Mouse (Mus musculus) spleen, adult 12 weeks (tissue): ENCODE results near the gene Lbh.

Source experiments
- DNase-seq: peaks from one replicate; pipeline ENCODE4 v3.0.0; 2022; ENCODE audit warnings: low spot score

Lbh gene

GRCm38 (mm10) chr17:72918053-72918452, at the start of gene Lbh:
TSS of gene Lbh (plus strand) at chr17:72918305.
- peak; percentile 80 for DNase-seq

DNA sequence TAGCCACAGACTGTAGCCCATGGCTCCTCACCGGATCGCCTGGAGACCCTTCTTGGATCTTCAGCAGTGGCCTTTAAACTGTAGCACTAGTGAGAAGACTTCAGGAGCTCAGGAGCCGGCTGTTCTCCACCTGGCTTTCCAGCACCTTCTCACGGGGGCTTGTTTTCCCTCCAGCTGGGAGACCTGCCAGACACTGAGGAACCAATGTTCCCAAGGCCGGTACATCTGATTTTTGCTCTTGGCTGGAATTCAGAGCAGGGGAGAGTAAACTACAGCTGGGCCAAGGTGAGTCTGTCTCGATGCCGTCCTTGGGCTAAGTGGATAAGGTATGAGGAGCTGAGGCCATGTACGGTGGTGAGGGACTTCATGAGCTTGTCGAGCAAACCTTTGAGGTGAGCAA, 39.1 kb upstream of the Lbh start:
- no peak for DNase-seq

DNA sequence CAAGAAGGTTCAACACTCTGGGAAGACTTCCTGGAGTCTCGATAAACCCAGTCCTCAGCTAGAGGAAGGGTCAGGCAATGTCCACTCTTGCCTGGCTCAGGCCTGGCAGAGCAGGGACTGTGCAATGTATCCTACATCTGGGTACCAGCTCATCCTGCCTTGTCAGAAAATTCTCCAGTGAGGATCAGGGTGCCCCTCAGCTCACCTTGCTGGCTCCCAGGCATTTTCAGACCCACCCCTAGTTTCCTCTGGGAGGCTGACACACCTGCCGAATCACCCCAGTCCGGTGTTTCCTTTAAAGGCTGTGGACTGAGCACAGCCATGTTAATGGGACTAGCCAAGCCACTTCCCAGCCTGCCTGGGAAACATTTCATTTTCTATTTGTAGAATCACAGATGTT, 37.9 kb upstream of the Lbh start:
- DNase-seq = no peak

DNA sequence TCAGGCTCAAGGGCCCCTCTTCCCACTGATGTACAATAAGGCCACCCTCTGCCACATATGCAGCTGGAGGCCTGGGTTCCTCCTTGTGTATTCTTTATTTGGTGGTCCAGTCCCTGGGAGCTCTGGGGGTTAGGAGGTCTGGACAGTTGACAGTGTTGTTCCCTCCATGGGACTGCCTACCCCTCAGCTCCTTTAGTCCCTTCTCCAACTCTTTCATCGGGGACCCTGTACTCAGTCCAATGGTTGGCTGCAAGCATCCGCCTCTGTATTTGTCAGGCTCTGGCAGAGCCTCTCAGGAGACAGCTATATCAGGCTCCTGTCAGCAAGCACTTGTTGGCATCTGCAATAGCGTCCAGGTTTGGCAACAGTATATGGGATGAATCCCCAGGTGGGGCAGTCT, 37.1 kb upstream of the Lbh start:
- DNase-seq = no peak

GRCm38 (mm10) chr17:72881804-72882203, 36.3 kb upstream of the Lbh start:
- DNase-seq = no peak

DNA sequence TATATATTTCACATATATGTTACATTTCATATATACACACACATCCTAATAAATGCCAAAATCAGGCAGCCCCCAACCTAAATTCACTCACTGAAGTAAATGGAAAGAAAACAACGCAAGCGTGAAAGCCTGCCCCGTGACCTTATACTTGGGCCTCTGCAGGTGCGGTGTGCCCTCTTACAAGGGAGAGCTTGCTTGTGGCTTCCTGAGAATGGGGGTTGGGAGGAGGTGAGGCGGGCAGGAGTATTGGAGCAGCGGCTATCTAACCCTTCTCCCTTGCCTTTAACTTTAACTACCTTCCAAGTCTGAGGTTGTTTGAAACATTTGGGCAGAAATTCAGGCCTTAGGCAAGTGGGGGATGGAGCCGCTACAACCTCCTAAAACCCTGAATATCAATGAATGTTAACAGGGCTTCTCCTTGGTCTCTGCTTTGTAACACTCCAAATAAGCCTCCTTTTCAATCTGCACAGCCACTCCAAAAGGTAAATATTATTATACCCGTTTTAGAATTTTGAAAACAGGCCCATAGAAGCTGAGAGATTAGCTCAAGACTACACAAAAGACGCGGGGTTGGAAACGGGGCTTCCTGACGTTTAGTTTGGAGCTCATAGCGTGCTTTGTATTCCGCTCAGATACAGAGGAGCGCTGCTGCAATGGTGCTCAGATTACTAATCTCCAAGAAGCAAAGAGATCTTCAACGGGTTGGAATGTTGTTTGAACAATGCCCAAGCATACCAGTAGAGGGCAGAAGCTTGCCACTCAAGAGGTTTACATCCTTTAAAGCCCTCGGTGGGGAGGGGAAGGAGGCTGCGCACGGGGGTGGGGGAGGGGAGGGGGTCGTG, 28.3 kb upstream of the Lbh start:
- DNase-seq = peak; percentile 7

- no peak for DNase-seq
Observed at GRCm38 (mm10) chr17:72890398-72890898, 27.7 kb upstream of the Lbh start.

GRCm38 (mm10) chr17:72891556-72891955, 26.5 kb upstream of the Lbh start:
- DNase-seq = no peak

GRCm38 (mm10) chr17:72895506-72895905, 22.6 kb upstream of the Lbh start:
- no peak for DNase-seq

DNA sequence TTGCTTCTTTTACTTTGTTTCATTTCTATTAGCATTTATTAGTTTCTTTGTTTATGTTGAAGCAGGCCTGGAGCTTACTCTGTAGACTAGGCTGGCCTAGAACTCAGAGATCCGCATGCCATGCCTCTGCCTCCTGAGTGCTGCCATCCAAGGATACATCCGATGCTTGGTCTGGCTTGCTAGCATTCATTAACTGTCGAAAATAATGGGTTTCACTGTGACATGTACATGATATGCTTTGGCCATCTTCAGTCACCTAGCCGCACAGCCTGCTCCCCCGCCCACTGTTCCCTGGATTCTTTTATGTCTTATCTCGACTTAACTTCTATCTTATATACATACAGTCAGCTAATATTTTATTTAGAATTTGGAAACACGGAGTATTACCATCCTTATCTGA, 21.0 kb upstream of the Lbh start:
- DNase-seq = no peak

- no peak for DNase-seq
Observed at GRCm38 (mm10) chr17:72897961-72898360, 20.1 kb upstream of the Lbh start.

DNA sequence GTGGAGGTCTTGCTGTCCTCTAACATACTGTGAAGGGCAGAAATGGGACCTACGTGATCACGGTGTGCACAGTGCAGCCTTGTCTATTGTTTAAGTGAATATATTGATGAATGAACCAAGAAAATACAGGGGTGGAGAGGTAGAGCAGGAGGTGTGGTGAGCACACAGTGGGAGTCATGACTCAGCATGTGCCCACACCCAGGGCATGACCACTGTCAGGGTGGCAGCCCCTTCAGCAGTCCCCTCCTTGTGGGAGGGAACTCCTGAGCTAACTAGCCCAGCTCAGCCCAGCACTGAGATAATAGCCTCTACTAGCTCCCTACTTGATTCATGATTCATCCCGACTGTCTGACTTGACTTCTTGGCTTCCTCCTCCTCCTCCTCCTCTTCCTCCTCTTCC, 19.3 kb upstream of the Lbh start:
- no peak for DNase-seq

DNA sequence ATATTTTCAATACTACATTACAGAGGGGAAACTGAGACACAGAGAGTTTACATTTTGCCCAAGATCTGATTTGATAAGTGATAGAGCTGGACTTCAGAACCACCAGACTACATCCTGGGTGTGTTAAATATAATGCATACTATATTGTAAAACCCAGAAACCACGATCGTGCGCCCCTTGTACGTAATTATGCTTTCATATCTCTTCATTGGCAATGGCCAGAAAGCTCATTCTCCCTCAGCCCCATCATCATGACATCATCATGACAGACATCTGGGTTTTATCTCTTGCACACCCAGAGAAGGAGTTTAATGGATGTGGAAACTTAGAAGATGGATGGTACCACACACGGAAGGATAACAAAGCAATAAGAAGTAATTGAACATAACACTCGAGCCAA, 17.1 kb upstream of the Lbh start:
- DNase-seq = no peak

GRCm38 (mm10) chr17:72901705-72902104, 16.4 kb upstream of the Lbh start:
- DNase-seq = no peak

- no peak for DNase-seq
Observed at GRCm38 (mm10) chr17:72903321-72903720, 14.8 kb upstream of the Lbh start.

DNA sequence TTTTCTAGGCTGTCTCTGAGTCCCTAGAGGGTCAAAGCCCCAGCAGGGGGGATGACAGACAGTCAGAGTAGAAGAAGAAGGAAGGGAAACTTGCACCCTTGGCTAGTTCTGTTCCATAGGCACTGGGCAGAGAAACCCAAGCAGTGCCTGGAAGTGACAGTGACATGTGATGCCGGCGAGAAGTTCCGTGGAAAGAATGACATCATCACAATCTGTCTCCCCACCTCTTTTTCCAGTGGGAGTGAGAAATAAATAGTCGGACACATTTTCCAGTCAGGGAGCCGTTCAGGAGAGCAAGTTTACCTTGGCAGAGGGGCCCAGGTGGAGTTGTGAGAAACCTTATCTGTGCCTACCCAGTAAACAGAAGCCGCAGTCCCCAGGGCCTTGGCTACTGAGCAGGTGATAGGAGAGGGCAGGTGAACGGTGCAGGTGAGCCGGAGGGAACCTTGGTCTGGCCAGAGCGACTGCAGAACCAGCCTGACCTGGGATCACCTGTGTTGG, 14.1 kb upstream of the Lbh start:
- DNase-seq = no peak

DNA sequence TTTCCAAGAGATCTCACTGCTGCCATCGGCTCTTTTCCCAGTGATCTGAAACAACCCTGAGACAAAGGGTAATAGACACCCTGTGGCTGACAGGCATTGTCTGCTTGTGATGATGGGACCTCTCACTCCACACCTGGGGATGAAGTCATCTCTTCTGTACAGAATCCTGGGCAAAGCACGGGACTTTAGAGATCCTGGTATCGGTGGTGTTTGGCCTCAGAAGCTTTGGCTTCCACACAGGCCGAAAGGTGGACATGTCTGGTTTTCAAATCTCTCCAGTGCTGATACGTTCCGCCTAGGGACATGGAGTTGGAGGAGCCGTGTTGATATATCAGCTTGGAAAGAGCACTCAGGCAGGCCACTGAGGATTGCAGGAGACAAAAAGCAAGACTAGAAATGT, 13.2 kb upstream of the Lbh start:
- no peak for DNase-seq

DNA sequence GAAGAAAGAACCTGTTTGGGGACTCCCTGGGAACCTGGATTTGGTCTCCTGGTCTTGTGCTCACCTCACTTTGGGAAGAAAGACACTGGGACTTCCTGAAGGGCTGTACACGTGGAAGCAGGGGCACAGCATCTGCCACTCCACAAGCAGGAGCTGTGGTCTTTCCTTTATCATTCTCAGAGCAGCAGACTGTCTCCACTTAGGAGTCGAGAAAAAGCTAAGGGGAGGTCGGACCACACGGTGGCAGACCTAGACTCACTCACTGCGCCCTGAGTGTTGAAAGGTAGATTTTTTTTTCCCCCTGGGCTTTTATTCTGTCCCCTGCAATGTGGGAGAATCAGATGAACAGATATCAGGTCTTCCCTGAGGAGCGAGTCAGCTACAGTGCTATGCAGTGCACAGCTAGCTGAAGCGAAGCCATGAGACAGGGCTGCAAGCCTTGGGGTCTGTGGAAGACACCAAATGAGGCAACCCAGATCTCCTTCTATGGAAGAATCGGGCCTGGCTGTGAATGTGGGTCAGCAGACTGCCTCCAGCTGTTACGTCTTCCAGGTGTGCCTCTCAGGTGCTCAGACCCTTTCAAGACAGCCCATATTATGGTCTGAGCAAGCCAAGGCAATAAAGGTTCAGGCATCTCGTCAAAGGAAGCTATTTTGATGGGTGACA, 11.7 kb upstream of the Lbh start:
- DNase-seq = no peak

GRCm38 (mm10) chr17:72907211-72907610, 10.9 kb upstream of the Lbh start:
- DNase-seq = no peak

DNA sequence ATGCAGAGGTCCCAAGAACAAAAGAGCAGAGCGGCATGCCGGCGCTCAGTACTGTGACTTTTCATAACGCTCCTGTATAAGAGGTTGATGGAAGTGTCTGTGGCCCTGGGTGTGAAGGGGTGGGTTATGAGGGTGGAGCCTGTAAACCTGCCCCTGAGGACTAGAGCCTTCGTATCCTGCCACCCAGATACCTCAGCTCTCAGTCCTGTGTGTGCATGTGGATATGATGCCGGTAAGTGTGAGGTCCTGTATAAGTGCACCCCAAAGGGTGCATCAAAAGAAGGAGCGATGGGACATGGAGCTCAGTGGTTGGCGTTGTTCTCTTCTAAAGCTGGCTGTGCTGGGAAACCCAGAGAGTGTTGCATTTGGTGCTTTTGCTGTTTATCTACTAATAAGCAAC, 10.3 kb upstream of the Lbh start:
- no peak for DNase-seq

DNA sequence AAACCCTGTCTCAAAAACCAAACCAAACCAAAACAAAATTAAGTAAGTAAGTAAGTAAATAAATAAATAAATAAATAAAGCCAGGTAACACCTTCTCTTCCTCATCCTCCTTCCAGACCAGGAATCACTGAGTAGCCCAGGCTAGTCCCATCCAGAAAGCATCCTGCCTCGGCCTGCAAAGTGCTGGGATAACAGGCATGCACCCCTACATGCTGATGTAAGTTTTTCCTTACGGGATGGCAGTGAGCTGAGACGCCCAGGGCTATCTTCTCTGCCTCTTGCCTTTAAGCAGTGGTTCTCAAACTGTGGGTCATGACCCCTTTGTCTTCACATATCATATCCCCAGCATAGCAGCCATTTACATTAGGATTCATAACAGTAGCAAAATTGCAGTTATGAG, 9.5 kb upstream of the Lbh start:
- no peak for DNase-seq

DNA sequence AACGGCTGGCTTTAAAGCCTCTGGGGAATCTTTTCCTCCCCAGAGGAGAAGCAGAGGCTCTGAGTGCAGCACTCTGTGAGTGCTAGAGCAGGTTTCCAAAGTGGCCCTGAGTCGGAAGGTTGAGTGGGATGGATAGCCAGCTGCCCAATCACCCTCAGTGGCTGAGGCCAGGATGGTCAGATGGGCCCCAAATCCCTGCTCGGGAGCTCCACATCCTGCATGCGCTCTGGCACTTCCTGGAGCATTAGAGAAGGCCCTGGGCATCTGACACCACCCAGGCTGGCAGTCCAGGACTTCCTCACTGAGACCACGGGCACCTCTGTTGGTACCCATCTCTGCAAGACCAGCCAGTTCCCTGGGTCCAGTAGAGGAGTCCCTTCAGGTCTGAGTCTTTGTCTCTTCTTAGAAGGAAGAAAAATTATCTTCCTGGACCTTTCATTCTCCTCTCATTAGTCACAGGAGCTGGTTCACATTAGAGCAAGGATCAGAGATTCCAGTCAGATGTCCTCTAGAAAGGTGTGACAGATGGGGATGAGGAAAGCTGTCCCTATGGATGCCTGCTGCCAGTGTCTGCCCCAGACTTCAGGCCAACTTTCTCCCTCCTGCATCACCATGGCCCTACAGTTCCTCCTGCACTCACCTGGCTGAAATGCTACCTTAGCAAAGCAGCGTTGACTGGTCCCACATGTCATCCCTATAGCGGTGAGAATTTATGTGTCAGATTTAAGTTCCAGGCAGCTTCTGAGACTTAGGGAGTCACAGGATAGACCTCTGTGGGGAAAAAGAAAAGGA, 8.8 kb upstream of the Lbh start:
- no peak for DNase-seq

- no peak for DNase-seq
Observed at GRCm38 (mm10) chr17:72911283-72911682, 6.8 kb upstream of the Lbh start.
